Mouse (Mus musculus): Measurements from ENCODE around the gene Chst14.

Gene Chst14

DNA sequence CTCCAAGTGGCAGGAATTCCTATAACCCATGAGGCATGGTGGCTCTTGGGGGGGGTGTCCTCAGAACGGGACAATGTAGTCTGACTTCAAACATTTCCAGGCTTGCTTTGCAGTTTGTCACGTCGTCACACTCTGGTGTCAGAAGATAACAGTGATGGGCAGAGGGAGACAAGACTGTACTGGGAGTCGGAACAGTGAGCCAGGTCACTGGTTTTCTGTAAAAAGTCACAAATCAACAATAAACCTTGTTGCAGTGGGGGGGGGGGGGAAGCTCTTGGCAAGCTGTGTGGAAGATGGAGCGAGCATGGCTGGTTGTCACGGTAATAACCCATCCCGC is 37.3 kb downstream of the Chst14 start:
- DNase-seq (ENCODE audit: low read depth), result no peak

DNA sequence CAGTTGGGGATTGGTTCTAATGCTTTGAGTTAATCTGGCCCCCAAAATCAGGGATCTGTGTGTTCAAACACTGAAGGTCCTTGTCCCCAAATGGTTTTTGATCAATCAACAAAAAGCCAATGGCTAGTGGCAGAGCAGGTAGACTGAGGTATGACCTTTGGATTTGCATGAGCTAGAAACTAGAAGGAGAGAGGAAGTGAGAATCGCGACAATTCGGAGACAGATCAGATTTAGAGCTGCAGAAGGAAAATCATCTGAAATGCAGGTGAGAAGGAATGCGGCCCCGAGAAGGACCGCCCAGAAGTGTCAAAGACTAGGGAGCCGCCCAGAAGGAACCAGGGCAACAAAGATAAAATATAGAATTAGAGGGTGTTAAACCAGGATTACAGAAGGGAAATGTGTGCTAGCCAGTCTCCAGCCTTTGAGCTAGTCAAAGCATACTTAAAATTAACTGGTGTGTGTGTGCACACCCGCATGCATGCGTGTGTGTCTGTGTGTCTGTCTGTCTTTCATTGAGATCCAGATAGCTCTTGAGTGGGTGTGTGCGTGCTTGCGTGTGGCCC is 43.4 kb downstream of the Chst14 start:
- no peak for DNase-seq (ENCODE audit: low read depth)

DNA sequence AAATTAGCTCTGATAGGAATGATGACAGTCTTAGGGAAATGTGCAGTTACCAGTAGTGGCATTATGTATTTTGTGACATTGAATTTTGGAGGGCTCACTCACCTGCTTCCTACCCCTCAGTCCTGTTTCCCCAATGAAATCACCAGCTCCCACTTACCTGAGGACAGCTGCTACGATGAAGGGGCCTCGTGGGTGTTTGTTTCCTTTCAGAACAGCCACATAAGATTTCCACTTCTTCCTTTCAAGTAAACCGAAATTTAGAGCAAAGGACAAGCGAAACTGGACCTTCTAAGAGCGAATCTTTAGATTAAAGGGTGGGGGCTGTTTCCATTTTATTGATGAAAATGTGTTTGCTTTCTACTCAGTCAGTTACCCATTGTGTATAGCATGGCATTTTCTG is 45.8 kb downstream of the Chst14 start:
- DNase-seq (ENCODE audit: low read depth), result peak; percentile 16

DNA sequence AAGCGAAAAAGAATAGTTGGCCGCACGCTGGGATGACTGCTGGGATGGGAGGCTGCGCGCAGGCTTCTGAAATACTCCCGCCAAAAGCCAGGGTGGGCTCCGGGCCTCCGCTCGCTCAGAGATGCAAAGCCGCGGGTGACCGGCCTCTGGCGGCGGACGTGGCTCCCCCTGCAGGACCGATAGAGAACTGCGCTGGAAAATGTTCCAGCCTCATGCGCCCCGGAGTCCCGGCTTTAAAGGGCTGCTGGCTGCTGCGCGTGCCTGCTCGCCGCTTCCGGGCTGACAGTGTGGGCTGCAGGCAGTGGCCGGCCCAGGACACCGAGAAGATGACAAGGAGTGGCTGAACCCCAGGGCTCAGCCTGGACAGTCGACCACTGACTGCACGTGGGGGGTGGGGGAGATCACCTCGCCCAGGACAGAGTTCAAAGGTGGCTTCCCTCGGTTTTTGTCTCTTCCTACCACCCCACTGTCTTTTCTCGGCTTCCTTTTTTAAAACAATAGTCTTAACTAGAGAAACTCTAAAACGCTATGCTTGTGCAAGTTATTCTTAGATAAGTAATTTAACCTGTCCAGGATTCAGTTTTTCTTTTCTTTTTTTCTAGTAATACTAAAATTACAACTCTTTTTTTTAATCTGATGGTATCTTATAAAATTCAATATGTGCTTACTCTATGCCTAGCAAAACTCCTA is 46.5 kb downstream of the Chst14 start:
- DNase-seq (ENCODE audit: low read depth), result peak; percentile 84

DNA sequence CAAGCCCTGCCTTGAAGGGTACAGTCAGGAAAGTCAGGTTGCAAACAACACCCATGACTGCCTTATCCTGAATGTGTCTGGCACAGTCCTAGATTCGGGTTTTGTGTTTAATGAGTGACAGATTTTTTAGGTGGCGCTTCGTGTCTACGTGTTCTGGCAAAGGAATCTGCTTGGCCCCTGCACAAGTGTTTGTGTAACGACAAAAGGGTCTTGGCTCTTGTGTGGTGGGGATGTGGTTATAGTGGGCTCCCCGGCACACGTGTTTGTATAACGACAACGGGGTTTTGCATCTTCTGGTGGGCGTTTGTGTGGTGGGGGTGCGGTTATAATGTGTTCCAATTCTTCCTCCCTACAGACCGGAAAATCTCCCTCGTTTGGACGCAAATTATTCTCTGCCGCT is 49.6 kb downstream of the Chst14 start:
- DNase-seq (ENCODE audit: low read depth), result no peak

DNA sequence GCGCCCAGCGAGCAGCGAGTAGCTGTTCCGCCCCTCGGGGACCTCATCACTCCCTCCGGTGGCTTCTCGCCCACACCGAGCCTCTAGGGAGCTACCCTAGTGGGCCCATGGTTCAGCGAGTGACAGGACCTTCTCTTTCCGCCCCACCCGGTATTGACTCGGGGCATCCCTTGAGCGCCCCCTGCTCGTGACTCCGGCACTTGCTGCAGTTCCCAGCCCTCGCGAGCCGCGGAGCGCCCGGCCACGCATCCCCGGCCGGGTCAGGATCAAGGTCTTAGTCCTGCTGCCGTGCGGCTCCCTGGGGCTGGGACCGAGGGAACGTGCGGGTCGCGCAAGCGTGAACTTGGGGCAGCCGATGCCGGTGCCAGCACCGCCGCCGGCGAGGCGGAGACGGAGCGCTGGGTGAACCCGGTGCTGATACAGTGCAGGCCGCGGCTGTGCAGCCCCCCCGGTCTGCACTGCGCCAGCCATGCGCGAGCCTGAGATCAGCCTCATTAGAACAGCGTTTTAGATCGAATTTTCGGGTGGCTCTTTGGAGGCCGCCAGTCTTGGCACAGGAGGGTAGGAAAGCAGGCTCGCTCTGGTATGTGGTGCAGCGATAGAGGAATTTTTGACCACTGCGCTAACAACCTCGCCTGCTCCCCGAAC is 50.1 kb downstream of the Chst14 start:
- peak; percentile 89 for DNase-seq (ENCODE audit: low read depth)

DNA sequence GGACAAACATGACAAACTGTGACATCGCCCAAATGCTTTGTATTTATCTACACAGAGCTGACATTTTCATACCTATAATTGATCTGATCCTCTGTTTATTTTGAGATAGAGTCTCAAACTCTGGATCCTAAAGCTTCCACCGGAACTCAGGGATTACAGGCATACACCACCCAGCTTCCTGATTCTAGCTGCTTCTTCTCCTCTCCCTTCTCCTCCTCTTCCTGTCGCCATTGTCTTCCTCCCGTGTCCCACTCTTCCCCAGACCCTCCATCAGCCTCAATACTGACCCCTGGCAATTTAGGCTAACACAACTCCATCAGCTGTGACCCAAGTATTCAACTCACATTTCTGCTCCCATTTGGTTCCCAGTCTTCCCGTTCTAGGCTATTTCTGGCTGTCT is 50.6 kb downstream of the Chst14 start:
- DNase-seq (ENCODE audit: low read depth), result peak; percentile 6

DNA sequence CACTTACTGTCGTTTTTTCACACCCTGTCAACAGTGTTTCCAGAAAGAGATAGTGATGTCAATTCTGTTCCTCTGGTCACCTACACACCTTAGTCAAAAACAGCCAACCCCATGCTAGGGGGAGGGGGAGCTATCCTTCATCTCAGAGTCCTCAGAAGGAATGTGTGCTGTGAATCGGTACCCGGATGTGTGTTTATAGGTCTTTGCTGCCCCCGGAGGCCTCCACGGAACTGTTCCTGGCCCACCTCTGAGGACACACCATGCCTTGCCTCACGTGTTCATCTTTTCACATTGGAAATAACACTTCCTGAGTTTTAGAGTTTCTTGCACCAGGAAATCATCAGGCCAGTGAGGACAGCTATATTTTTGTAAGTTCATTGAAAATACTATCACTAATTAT is 51.8 kb downstream of the Chst14 start:
- DNase-seq (ENCODE audit: low read depth), result peak; percentile 34
